Mouse (Mus musculus): ENCODE data around the gene Ear2. TPM values are rescaled to one million over a fixed set of nuclear protein-coding genes. Genes with fewer than 3 reads are reported as not detected.

Gene Ear2
- polyA plus RNA-seq (2021; fragmentation: Nextera tagmentation) = not detected in 2 replicates
- long read RNA-seq, experiment 1 = 0 reads
- long read RNA-seq, experiment 2 = 0 reads

DNA sequence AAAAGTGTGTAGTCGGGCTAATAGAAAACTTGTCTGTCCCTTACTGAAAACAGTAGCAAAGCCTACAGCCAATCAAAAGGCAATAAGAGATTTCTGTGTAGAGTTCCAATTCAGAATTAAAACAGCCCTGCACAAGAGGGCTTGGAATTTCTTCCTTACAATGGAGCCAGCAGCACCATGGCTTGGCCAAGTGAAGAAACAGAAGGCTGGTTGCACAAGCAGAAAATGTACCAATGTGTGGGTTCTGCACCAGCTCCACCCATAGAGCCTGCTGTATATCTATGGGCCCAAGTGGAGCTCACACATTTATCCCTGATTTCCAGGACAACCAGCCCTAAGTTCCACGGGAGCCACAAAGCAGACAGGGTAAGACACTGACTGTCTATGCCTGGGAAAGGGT, at the start of gene Ear2:
TSS of gene Ear2 (plus strand) at position 301 of the 400 bp plus-strand sequence.

GRCm38 (mm10) chr14:44123551-44123950, 21.1 kb downstream of the Ear2 start, which contains the start of gene Gm3327:
TSS of gene Gm3327 (plus strand) at chr14:44123851.

Other genes starting within 250 kb of the Ear2 start
- not detected in 2 replicates for gene Ear1, start 227.1 kb upstream of the Ear2 start, polyA plus RNA-seq (2021; fragmentation: Nextera tagmentation)
- gene Ear10, start 179.1 kb upstream of the Ear2 start, polyA plus RNA-seq (2021; fragmentation: Nextera tagmentation) = not detected in 2 replicates
- gene Gm8113, start 177.3 kb upstream of the Ear2 start, polyA plus RNA-seq (2021; fragmentation: Nextera tagmentation) = not detected in 2 replicates
- gene Ang5, start 145.6 kb upstream of the Ear2 start, polyA plus RNA-seq (2021; fragmentation: Nextera tagmentation) = not detected in 2 replicates
- gene Ang6, start 100.4 kb upstream of the Ear2 start, polyA plus RNA-seq (2021; fragmentation: Nextera tagmentation) = not detected in 2 replicates
- not detected in 2 replicates for gene Gm3327, start 21.2 kb downstream of the Ear2 start, polyA plus RNA-seq (2021; fragmentation: Nextera tagmentation)
- not detected in 2 replicates for gene Gm8212, start 95.0 kb downstream of the Ear2 start, polyA plus RNA-seq (2021; fragmentation: Nextera tagmentation)
- not detected in 2 replicates for gene 4930503E14Rik, start 110.6 kb downstream of the Ear2 start, polyA plus RNA-seq (2021; fragmentation: Nextera tagmentation)
- gene Gm8220, start 182.9 kb downstream of the Ear2 start, polyA plus RNA-seq (2021; fragmentation: Nextera tagmentation) = not detected in 2 replicates
- gene Gm5930, start 235.9 kb downstream of the Ear2 start, polyA plus RNA-seq (2021; fragmentation: Nextera tagmentation) = not detected in 2 replicates

Measured in layer of hippocampus, adult 6 months (tissue).